Mouse (Mus musculus) left cerebral cortex, postnatal 4 days (tissue): Measurements from ENCODE around the gene Trappc12. TPM values are rescaled to one million over a fixed set of nuclear protein-coding genes. Genes with fewer than 3 reads are reported as not detected.
A peak's percentile ranks its signal among the peaks of the same experiment; 100 is the strongest.

Experiments
- DNase-seq: peaks from one replicate; pipeline ENCODE4 v3.0.0-alpha.2; 2022
- intact Hi-C: fragments of 180-260 bp; cut with DNase I; formaldehyde crosslinking; loops from one replicate; pipeline ENCODE4 v1.15.1; 2025
- total RNA-seq, 2 experiments: library from RNA; stranded (reverse); gene quantifications; 2 replicates each; pipeline ENCODE4 v1.2.3; 2021

Gene Trappc12
- total RNA-seq: 10 to 100 TPM; 40.8 to 41.8 TPM

- intact Hi-C loops: no loop called here
Measured at GRCm38 (mm10) chr12:28750021-28750633, at the start of gene Trappc12. Gene Trappc12, minus strand, starts transcription at chr12:28750472.

GRCm38 (mm10) chr12:28799798-28800411 lies 49.6 kb upstream of the Trappc12 start:
- peak; percentile 61 for DNase-seq
- intact Hi-C loops: no loop called here

More at GRCm38 (mm10) chr12:28750021-28750633, at the start of gene Trappc12:
- DNase-seq: peak; percentile 92

GRCm38 (mm10) chr12:28796881-28797420 lies 46.7 kb upstream of the Trappc12 start:
- intact Hi-C loops: no loop called here
- DNase-seq: peak; percentile 41

- intact Hi-C loops: no loop called here
- no peak for DNase-seq
Measured at GRCm38 (mm10) chr12:28795041-28795440, 44.8 kb upstream of the Trappc12 start.

- intact Hi-C loops: no loop called here
- DNase-seq: no peak
Measured at GRCm38 (mm10) chr12:28793715-28794114, 43.4 kb upstream of the Trappc12 start.

- intact Hi-C loops: no loop called here
- no peak for DNase-seq
Measured at GRCm38 (mm10) chr12:28792613-28793012, 42.3 kb upstream of the Trappc12 start.

GRCm38 (mm10) chr12:28786310-28786709 lies 36.0 kb upstream of the Trappc12 start:
- no peak for DNase-seq
- intact Hi-C loops: no loop called here

- no peak for DNase-seq
- intact Hi-C loops: no loop called here
Measured at GRCm38 (mm10) chr12:28785299-28785698, 35.0 kb upstream of the Trappc12 start.

GRCm38 (mm10) chr12:28784864-28785263 lies 34.6 kb upstream of the Trappc12 start:
- intact Hi-C loops: no loop called here
- no peak for DNase-seq

- intact Hi-C loops: no loop called here
Measured at GRCm38 (mm10) chr12:28784355-28784754, 34.1 kb upstream of the Trappc12 start.

GRCm38 (mm10) chr12:28782637-28783036 lies 32.4 kb upstream of the Trappc12 start:
- intact Hi-C loops: no loop called here
- no peak for DNase-seq

More at GRCm38 (mm10) chr12:28784355-28784754, 34.1 kb upstream of the Trappc12 start:
- DNase-seq: peak; percentile 52

GRCm38 (mm10) chr12:28780180-28780579 lies 29.9 kb upstream of the Trappc12 start:
- intact Hi-C loops: no loop called here
- DNase-seq: no peak

- no peak for DNase-seq
- intact Hi-C loops: no loop called here
Measured at GRCm38 (mm10) chr12:28775627-28776026, 25.4 kb upstream of the Trappc12 start.

- DNase-seq: no peak
- intact Hi-C loops: no loop called here
Measured at GRCm38 (mm10) chr12:28775120-28775519, 24.8 kb upstream of the Trappc12 start.

- intact Hi-C loops: no loop called here
- no peak for DNase-seq
Measured at GRCm38 (mm10) chr12:28773815-28774214, 23.5 kb upstream of the Trappc12 start.

- no peak for DNase-seq
- intact Hi-C loops: no loop called here
Measured at GRCm38 (mm10) chr12:28769953-28770352, 19.7 kb upstream of the Trappc12 start.

- DNase-seq: no peak
- intact Hi-C loops: no loop called here
Measured at GRCm38 (mm10) chr12:28756019-28756418, 5.7 kb upstream of the Trappc12 start.

- intact Hi-C loops: no loop called here
- peak; percentile 89 for DNase-seq
Measured at GRCm38 (mm10) chr12:28751508-28752263, 1.4 kb upstream of the Trappc12 start, which contains the start of gene Eipr1. Gene Eipr1, plus strand, starts transcription at chr12:28751803.

- DNase-seq: no peak
- intact Hi-C loops: no loop called here
Measured at GRCm38 (mm10) chr12:28750876-28751275, 604 bp upstream of the Trappc12 start.

GRCm38 (mm10) chr12:28743328-28743727 lies 6.9 kb downstream of the Trappc12 start:
- intact Hi-C loops: no loop called here
- DNase-seq: no peak

GRCm38 (mm10) chr12:28735293-28735692 lies 15.0 kb downstream of the Trappc12 start:
- no peak for DNase-seq
- intact Hi-C loops: no loop called here
